Mouse (Mus musculus) lung, adult 2 months (tissue): Measurements from ENCODE around the gene Cd3d.

ENCODE experiments used
- CTCF ChIP-seq: fragments of 200-500 bp; IDR thresholded peaks from 2 replicates; pipeline ENCODE4 v1.5.1; 2011; ENCODE audit warnings: mild to moderate bottlenecking, low read length, control low read depth; ENCODE audit not compliant: insufficient read depth
- POLR2A ChIP-seq: fragments of 200-500 bp; IDR thresholded peaks from 2 replicates; pipeline ENCODE4 v1.6.1; 2011; ENCODE audit warnings: low read depth, mild to moderate bottlenecking, control low read depth, low read length, borderline replicate concordance; ENCODE audit errors: extremely low read depth

DNA sequence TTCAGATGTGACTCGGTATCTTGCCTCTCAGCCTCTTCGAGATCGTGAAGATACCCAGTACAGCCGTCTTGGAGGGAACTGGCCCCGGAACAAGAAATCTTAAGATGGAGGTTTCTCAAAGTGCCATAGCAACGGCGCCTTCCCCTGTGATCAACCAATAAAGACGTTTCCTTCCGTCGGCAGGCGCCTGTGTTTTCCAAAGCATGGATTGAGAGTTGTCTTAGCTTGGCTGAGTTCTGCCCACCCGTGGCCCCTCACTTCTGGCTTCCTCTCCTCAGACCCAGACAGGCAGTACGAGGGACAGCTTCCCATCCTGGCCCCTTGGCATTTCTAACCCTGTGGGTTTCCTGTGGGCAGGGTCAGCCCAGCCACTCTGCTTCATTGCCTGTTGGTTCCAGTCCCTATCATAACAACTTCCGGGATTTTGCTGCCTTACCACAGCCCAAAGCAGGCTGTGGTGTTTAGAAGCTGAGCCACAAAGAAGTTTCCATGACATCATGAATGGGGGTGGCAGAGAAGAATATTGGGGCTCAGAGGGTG is 4.7 kb downstream of the Cd3d start:
- TF ChIP-seq CTCF (no peak), POLR2A (peak; percentile 29; the same call in 1 of the 2 replicates)
